Mouse (Mus musculus): ENCODE results near the gene Esrrg. TPM values are rescaled to one million over a fixed set of nuclear protein-coding genes. Genes with fewer than 3 reads are reported as not detected.

The Esrrg gene
- polyA plus RNA-seq (2015; fragmentation: Nextera tagmentation; extraction: Ambion mirVana) = 0.04 and 0.30 TPM in 2 replicates

DNA sequence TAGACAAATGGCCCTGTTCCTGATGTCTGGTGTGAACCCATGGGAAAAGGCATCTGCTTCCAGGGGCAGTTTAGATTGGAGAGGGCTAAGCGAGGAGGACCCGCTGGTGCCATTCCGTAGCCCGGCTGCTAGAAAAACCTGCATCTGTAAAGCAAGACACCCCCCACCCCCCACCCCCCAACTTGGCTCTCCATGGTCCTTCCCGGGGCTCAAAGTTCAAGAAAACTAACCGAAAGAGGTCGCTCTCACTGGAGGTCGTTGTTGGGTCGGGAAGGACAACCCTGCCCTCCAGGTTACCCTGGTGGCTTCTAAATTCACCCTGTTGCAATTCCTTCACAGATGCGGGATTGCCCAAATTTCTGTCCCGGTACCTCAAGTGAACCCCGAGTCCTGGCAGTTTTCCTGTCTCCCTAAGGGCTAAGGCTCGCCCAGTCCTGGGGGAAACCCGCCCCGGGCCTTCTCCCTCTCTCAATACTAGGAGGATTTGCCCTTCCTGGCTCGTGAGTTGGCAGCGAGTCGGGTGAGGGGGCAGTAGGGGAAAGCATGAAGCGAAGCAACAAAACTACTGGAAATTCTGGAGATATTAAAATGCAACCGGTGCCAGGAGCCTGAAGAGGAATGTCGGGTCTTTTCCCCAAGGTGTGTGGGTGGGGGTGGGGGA lies at the start of gene Esrrg:
Esrrg (plus strand) TSS at position 531 of the 661 bp plus-strand sequence.

DNA sequence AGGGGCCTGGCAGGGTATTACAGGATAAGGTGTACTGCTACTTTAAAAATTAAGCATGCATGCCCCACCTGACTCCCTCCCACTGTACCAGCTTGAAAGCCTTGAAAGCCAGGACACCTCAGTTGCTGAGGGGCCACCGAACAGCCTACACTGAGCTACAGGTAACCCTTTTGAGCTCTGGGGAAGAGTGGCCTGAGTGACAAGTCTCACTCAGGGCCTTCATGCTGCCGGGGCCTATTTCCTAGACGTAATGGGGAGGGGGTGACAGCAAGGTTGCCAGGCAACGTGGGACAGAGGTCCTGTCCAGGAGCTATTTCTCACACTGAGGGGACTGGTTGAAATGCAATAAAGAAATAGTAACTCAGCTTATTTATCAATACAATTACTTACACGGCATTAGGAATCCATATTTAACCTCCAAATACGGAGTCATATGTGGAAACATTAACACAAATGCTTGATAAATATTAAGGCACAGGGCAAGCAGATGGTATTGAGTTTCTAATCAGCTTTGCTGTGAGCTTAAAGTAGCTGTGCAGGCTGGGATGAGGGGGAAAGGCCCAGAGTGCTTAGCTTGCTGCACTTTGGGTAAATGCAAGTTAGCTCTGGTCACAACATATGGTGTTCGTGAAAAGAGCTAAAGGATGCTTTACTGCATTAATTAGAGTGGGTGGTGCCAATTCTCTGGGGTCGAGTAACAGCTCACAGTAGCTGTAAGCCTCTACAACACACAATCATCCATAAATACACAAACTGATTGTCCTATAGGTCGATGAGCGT lies 653.5 kb downstream of the Esrrg start, which contains the start of gene Ush2a:
Ush2a (plus strand) TSS at position 121 of the 780 bp plus-strand sequence.

